In the genomic region with DNA sequence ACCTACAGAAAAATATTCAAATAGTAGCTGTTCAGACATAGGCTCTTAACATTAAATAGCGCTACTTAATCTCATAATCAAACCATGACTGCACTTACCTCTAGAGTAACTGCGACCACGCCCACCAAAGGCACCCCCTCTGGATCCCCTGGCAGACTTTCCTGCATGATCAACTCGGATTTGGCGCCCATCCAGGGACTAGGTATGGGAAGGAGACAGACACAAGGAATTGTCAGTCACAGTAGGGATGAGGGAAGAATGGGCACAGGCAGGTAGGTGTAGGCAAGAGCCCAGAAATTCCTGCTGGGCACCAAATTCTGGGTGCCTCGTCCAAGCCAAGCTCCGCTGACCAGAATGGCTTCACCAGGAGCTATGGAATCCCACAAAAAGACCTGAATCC, we compare ENCODE assay signal across 8 mouse cellular contexts. TPM values are rescaled to one million over a fixed set of nuclear protein-coding genes. Genes with fewer than 3 reads are reported as not detected.
DNase-seq lines count a peak whose midpoint lies in the region; ATAC-seq and TF ChIP-seq lines count a peak whose summit lies in the region.

No protein-coding gene starts in this region.

- TF ChIP-seq CTCF in heart, adult 2 months (IDR thresholded peaks at IDR 0.05), result no peak
- no peak for TF ChIP-seq CTCF in E14TG2a.4 (conservative IDR thresholded peaks at IDR 0.05; ENCODE audit: low read length)

- peak overlapping the region; percentile 74 for H3K4me2 ChIP-seq in heart, embryonic 11.5 days
- H3K4me2 ChIP-seq in limb, embryonic 11.5 days (ENCODE audit: low read depth, severe bottlenecking), result peak overlapping the region; percentile 87
- peak overlapping the region; percentile 62 for H3K4me2 ChIP-seq in stomach, embryonic 16.5 days (ENCODE audit: low read depth, low read length)

- no peak for TF ChIP-seq POLR2A in heart, adult 2 months (IDR thresholded peaks at IDR 0.05; ENCODE audit: insufficient read depth, low read depth, low read length)

- H3K27me3 ChIP-seq in heart, embryonic 11.5 days (ENCODE audit: control insufficient read depth, insufficient read depth, low read length), result no peaks in the 10 kb centered on the region
- no peaks in the 10 kb centered on the region for H3K27me3 ChIP-seq in heart, adult 2 months (ENCODE audit: control insufficient read depth, insufficient read depth, low read length)
- H3K27me3 ChIP-seq in E14TG2a.4 (ENCODE audit: insufficient read depth, low read length), result no peaks in the 10 kb centered on the region
- H3K27me3 ChIP-seq in forebrain, embryonic 10.5 days (ENCODE audit: poor library complexity, severe bottlenecking), result no peaks in the 10 kb centered on the region
- H3K27me3 ChIP-seq in limb, embryonic 11.5 days (ENCODE audit: control insufficient read depth, insufficient read depth, low read length), result no peaks in the 10 kb centered on the region
- H3K27me3 ChIP-seq in stomach, embryonic 16.5 days (ENCODE audit: control insufficient read depth, insufficient read depth, low read length), result no peaks in the 10 kb centered on the region

- DNase-seq in heart, adult 2 months, result no peak
- DNase-seq in forebrain, embryonic 10.5 days (ENCODE audit: extremely low spot score, low spot score), result no peak
- no peak for DNase-seq in limb, embryonic 11.5 days (ENCODE audit: low spot score)
- no peak for DNase-seq in gastrocnemius, adult 8-10 months (ENCODE audit: low spot score in 2 of 2)
- no peak for DNase-seq in urinary bladder, postnatal 10 days (ENCODE audit: low spot score)

- peaks cover 5% of the 10 kb centered on the region; the same call in 1 of the 2 replicates for H3K4me1 ChIP-seq in heart, embryonic 11.5 days (ENCODE audit: control insufficient read depth, insufficient read depth, low read length)
- H3K4me1 ChIP-seq in heart, adult 2 months (ENCODE audit: control insufficient read depth, insufficient read depth, low read length), result peaks cover 2% of the 10 kb centered on the region; the same call in 1 of the 2 replicates
- peaks cover 25% of the 10 kb centered on the region for H3K4me1 ChIP-seq in E14TG2a.4 (replicated peaks; ENCODE audit: low read depth, low read length)
- H3K4me1 ChIP-seq in forebrain, embryonic 10.5 days, result peaks cover 16% of the 10 kb centered on the region
- H3K4me1 ChIP-seq in limb, embryonic 11.5 days (ENCODE audit: control insufficient read depth, insufficient read depth, low read length), result 0 out of 2 replicates have a peak, but pooled peaks cover 9% of the 10 kb centered on the region
- peaks cover 2% of the 10 kb centered on the region; the same call in 1 of the 2 replicates for H3K4me1 ChIP-seq in stomach, embryonic 16.5 days (ENCODE audit: control insufficient read depth, insufficient read depth, low read length)

- no peak for TF ChIP-seq EP300 in heart, adult 2 months (IDR thresholded peaks at IDR 0.05; ENCODE audit: insufficient read depth, low read depth, low read length)

- intact Hi-C loops in heart, adult 2 months (cut with DNase I), result loop anchor here (10.0 kb wide), 1 partner anchor 111 kb away; the partner anchor contains the start of gene Ftsj1

- no peak for ATAC-seq in heart, embryonic 11.5 days (replicated peaks; ENCODE audit: insufficient number of reproducible peaks, low FRiP score, low TSS enrichment)
- no peak for ATAC-seq in limb, embryonic 11.5 days (ENCODE audit: insufficient number of reproducible peaks, low FRiP score, low TSS enrichment, low read depth)
- ATAC-seq in stomach, embryonic 16.5 days (ENCODE audit: insufficient read depth, low FRiP score), result no peak

- H3K9ac ChIP-seq in heart, embryonic 11.5 days (ENCODE audit: low read depth, low read length), result peak overlapping the region; percentile 87; the same call in 1 of the 2 replicates
- no peak overlapping the region for H3K9ac ChIP-seq in heart, adult 2 months (ENCODE audit: low read depth, low read length)
- H3K9ac ChIP-seq in limb, embryonic 11.5 days (ENCODE audit: low read length), result peak overlapping the region; percentile 87; the same call in 1 of the 2 replicates
- H3K9ac ChIP-seq in stomach, embryonic 16.5 days (ENCODE audit: low read length), result peak overlapping the region; percentile 83

- no peaks in the 10 kb centered on the region for H3K79me2 ChIP-seq in heart, adult 2 months (replicated peaks; ENCODE audit: control insufficient read depth, insufficient read depth, low read length)

- H3K36me3 ChIP-seq in heart, embryonic 11.5 days (ENCODE audit: control insufficient read depth, insufficient read depth, low read length), result peaks cover 5% of the 10 kb centered on the region; the same call in 1 of the 2 replicates
- peaks cover 9% of the 10 kb centered on the region for H3K36me3 ChIP-seq in heart, adult 2 months (ENCODE audit: control insufficient read depth, insufficient read depth, low read length)
- peaks cover 57% of the 10 kb centered on the region for H3K36me3 ChIP-seq in E14TG2a.4 (ENCODE audit: insufficient read depth, low read length)
- peaks cover 54% of the 10 kb centered on the region for H3K36me3 ChIP-seq in forebrain, embryonic 10.5 days (replicated peaks)
- H3K36me3 ChIP-seq in limb, embryonic 11.5 days (ENCODE audit: control insufficient read depth, insufficient read depth, low read length), result peaks cover 4% of the 10 kb centered on the region; the same call in 1 of the 2 replicates
- H3K36me3 ChIP-seq in stomach, embryonic 16.5 days (ENCODE audit: control insufficient read depth, insufficient read depth, low read length), result peaks cover 5% of the 10 kb centered on the region; the same call in 1 of the 2 replicates

- H3K4me3 ChIP-seq in heart, embryonic 11.5 days (ENCODE audit: low read depth, low read length), result peak overlapping the region; percentile 67
- no peak overlapping the region for H3K4me3 ChIP-seq in heart, adult 2 months
- H3K4me3 ChIP-seq in E14TG2a.4 (replicated peaks; ENCODE audit: low read length), result peak overlapping the region; percentile 88
- H3K4me3 ChIP-seq in forebrain, embryonic 10.5 days, result peak overlapping the region; percentile 65
- peak overlapping the region; percentile 57 for H3K4me3 ChIP-seq in limb, embryonic 11.5 days (ENCODE audit: low read depth, low read length)
- peak overlapping the region; percentile 69 for H3K4me3 ChIP-seq in stomach, embryonic 16.5 days (replicated peaks; ENCODE audit: low read length)

- whole genome bisulfite sequencing in heart, embryonic 11.5 days (ENCODE audit: insufficient replicate concordance), result 80% methylated on average over 7 of the region's 7 CpGs
- 58% methylated on average over 7 of the region's 7 CpGs for WGBS in heart, adult 2 months
- 78% methylated on average over 7 of the region's 7 CpGs for WGBS in forebrain, embryonic 10.5 days
- WGBS in limb, embryonic 11.5 days, result 74% methylated on average over 7 of the region's 7 CpGs
- 69% methylated on average over 7 of the region's 7 CpGs for WGBS in stomach, embryonic 16.5 days

- no peaks in the 10 kb centered on the region for H3K9me3 ChIP-seq in heart, embryonic 11.5 days (replicated peaks; ENCODE audit: control insufficient read depth, low read length)
- H3K9me3 ChIP-seq in E14TG2a.4 (ENCODE audit: low read length), result no peaks in the 10 kb centered on the region
- H3K9me3 ChIP-seq in forebrain, embryonic 10.5 days, result peaks cover 7% of the 10 kb centered on the region; the same call in 1 of the 2 replicates
- no peaks in the 10 kb centered on the region for H3K9me3 ChIP-seq in limb, embryonic 11.5 days (ENCODE audit: control insufficient read depth, low read length)
- H3K9me3 ChIP-seq in stomach, embryonic 16.5 days (replicated peaks; ENCODE audit: control insufficient read depth, low read length), result no peaks in the 10 kb centered on the region

- 0 out of 2 replicates have a peak overlapping the region, but pooled peaks have one; percentile 15 for H3K27ac ChIP-seq in heart, embryonic 11.5 days (ENCODE audit: low read depth, low read length)
- no peak overlapping the region for H3K27ac ChIP-seq in heart, adult 2 months
- peak overlapping the region; percentile 94 for H3K27ac ChIP-seq in forebrain, embryonic 10.5 days
- H3K27ac ChIP-seq in limb, embryonic 11.5 days (replicated peaks; ENCODE audit: low read depth, low read length), result no peak overlapping the region
- H3K27ac ChIP-seq in stomach, embryonic 16.5 days (ENCODE audit: low read length), result no peak overlapping the region

RNA-seq across cellular contexts. Expression of gene Rbm3, which starts 1.9 kb away (rescaled TPM):
- 320 and 341 TPM in 2 replicates for polyA plus RNA-seq in heart, embryonic 11.5 days (2014; fragmentation: Nextera tagmentation; extraction: Ambion mirVana)
- total RNA-seq in heart, adult 2 months (2021), result 10 to 100 TPM; 38.1 to 78.9 TPM
- 44.1 and 55.3 TPM in 2 replicates for polyA plus RNA-seq in heart, adult 2 months (2012; rRNA removed)
- 465 and 505 TPM in 2 replicates for polyA plus RNA-seq in forebrain, embryonic 10.5 days (2016; fragmentation: Nextera tagmentation; extraction: Ambion mirVana)
- 538 and 539 TPM in 2 replicates for polyA plus RNA-seq in limb, embryonic 11.5 days (2014; fragmentation: Nextera tagmentation; extraction: Ambion mirVana)
- polyA plus RNA-seq in stomach, embryonic 16.5 days (2015; fragmentation: Nextera tagmentation; extraction: Ambion mirVana), result 396 and 404 TPM in 2 replicates
- 100 to 1,000 TPM in 1 of 4 experiments, 10 to 100 TPM in 3; 45.7 to 121 (median 61.8) TPM for total RNA-seq in gastrocnemius, adult 8-10 months (2022)

RNA-seq across cellular contexts. Expression of gene Wdr13, which starts 11.1 kb away (rescaled TPM):
- 21.8 and 22.6 TPM in 2 replicates for polyA plus RNA-seq in heart, embryonic 11.5 days (2014; fragmentation: Nextera tagmentation; extraction: Ambion mirVana)
- 10 to 100 TPM; 35.1 to 39.6 TPM for total RNA-seq in heart, adult 2 months (2021)
- 56.0 and 60.2 TPM in 2 replicates for polyA plus RNA-seq in heart, adult 2 months (2012; rRNA removed)
- 23.7 and 24.4 TPM in 2 replicates for polyA plus RNA-seq in forebrain, embryonic 10.5 days (2016; fragmentation: Nextera tagmentation; extraction: Ambion mirVana)
- 12.4 and 15.6 TPM in 2 replicates for polyA plus RNA-seq in limb, embryonic 11.5 days (2014; fragmentation: Nextera tagmentation; extraction: Ambion mirVana)
- polyA plus RNA-seq in stomach, embryonic 16.5 days (2015; fragmentation: Nextera tagmentation; extraction: Ambion mirVana), result 31.5 and 35.5 TPM in 2 replicates
- total RNA-seq in gastrocnemius, adult 8-10 months (2022), result 10 to 100 TPM in 2 of 4 experiments, 1 to 10 TPM in 2; 8.7 to 10.4 (median 9.6) TPM

RNA-seq across cellular contexts. Expression of gene Tbc1d25, which starts 32.2 kb away (rescaled TPM):
- polyA plus RNA-seq in heart, embryonic 11.5 days (2014; fragmentation: Nextera tagmentation; extraction: Ambion mirVana), result 10.4 and 12.1 TPM in 2 replicates
- 1 to 10 TPM; 3.7 to 4.3 TPM for total RNA-seq in heart, adult 2 months (2021)
- 8.7 and 8.9 TPM in 2 replicates for polyA plus RNA-seq in heart, adult 2 months (2012; rRNA removed)
- polyA plus RNA-seq in forebrain, embryonic 10.5 days (2016; fragmentation: Nextera tagmentation; extraction: Ambion mirVana), result 9.8 and 10.4 TPM in 2 replicates
- 15.4 and 15.5 TPM in 2 replicates for polyA plus RNA-seq in limb, embryonic 11.5 days (2014; fragmentation: Nextera tagmentation; extraction: Ambion mirVana)
- 10.9 and 11.6 TPM in 2 replicates for polyA plus RNA-seq in stomach, embryonic 16.5 days (2015; fragmentation: Nextera tagmentation; extraction: Ambion mirVana)
- 1 to 10 TPM; 2.3 to 3.6 (median 3.0) TPM for total RNA-seq in gastrocnemius, adult 8-10 months (2022)

RNA-seq across cellular contexts. Expression of gene Ebp, which starts 49.6 kb away (rescaled TPM):
- polyA plus RNA-seq in heart, embryonic 11.5 days (2014; fragmentation: Nextera tagmentation; extraction: Ambion mirVana), result 24.4 and 37.4 TPM in 2 replicates
- 10 to 100 TPM; 15.2 to 23.1 TPM for total RNA-seq in heart, adult 2 months (2021)
- 37.3 and 40.2 TPM in 2 replicates for polyA plus RNA-seq in heart, adult 2 months (2012; rRNA removed)
- 27.7 and 30.9 TPM in 2 replicates for polyA plus RNA-seq in forebrain, embryonic 10.5 days (2016; fragmentation: Nextera tagmentation; extraction: Ambion mirVana)
- polyA plus RNA-seq in limb, embryonic 11.5 days (2014; fragmentation: Nextera tagmentation; extraction: Ambion mirVana), result 24.1 and 25.5 TPM in 2 replicates
- polyA plus RNA-seq in stomach, embryonic 16.5 days (2015; fragmentation: Nextera tagmentation; extraction: Ambion mirVana), result 53.3 and 67.0 TPM in 2 replicates
- total RNA-seq in gastrocnemius, adult 8-10 months (2022), result 1 to 10 TPM; 5.4 to 8.3 (median 7.0) TPM

RNA-seq across cellular contexts. Expression of gene Was, which starts 53.5 kb away (rescaled TPM):
- 0.39 and 0.43 TPM in 2 replicates for polyA plus RNA-seq in heart, embryonic 11.5 days (2014; fragmentation: Nextera tagmentation; extraction: Ambion mirVana)
- total RNA-seq in heart, adult 2 months (2021), result 1 to 10 TPM; 1.7 to 2.6 TPM
- polyA plus RNA-seq in heart, adult 2 months (2012; rRNA removed), result 1.9 and 2.2 TPM in 2 replicates
- 0.14 and 0.17 TPM in 2 replicates for polyA plus RNA-seq in forebrain, embryonic 10.5 days (2016; fragmentation: Nextera tagmentation; extraction: Ambion mirVana)
- polyA plus RNA-seq in limb, embryonic 11.5 days (2014; fragmentation: Nextera tagmentation; extraction: Ambion mirVana), result 0.27 and 0.44 TPM in 2 replicates
- 0.41 and 0.62 TPM in 2 replicates for polyA plus RNA-seq in stomach, embryonic 16.5 days (2015; fragmentation: Nextera tagmentation; extraction: Ambion mirVana)
- total RNA-seq in gastrocnemius, adult 8-10 months (2022), result under 1 TPM; 0.15 to 0.54 (median 0.45) TPM

Comparison
In these comparisons a context has a peak if more than half of its experiments do, and no peak if none do; other contexts are left out.
1. H3K27ac ChIP-seq: peak in heart, embryonic 11.5 days (single experiment) and forebrain, embryonic 10.5 days (single experiment); none in heart, adult 2 months (single experiment), limb, embryonic 11.5 days (single experiment) and stomach, embryonic 16.5 days (single experiment).
2. Peak in every context shown above with its lines, with median percentiles within 50 percentile points of each other: H3K4me2 ChIP-seq.